Mouse (Mus musculus) intestine, embryonic 16.5 days (tissue): Measurements from ENCODE around the gene Eef2kmt. TPM values are rescaled to one million over a fixed set of nuclear protein-coding genes. Genes with fewer than 3 reads are reported as not detected.

Experiments used
- ATAC-seq: fragments of 200-750 bp; cut with Nextera tagmentation; 2 replicates; pipeline ENCODE4 v1.8.0; 2017; ENCODE audit warnings: moderate TSS enrichment, moderate library complexity
- H3K27ac ChIP-seq: fragments of 300-500 bp; sonication (generic); 2 replicates; pipeline ENCODE4 v1.5.1; 2014; ENCODE audit warnings: mild to moderate bottlenecking, low read length
- H3K27me3 ChIP-seq: fragments of 300-500 bp; sonication (generic); replicated peaks from 2 replicates; pipeline ENCODE4 v1.6.1; 2014; ENCODE audit warnings: low read length, control low read depth, mixed read lengths; ENCODE audit not compliant: control insufficient read depth, insufficient read depth
- H3K36me3 ChIP-seq: fragments of 300-500 bp; sonication (generic); 2 replicates; pipeline ENCODE4 v1.6.1; 2014; ENCODE audit warnings: low read length, control low read depth; ENCODE audit not compliant: control insufficient read depth, insufficient read depth
- H3K4me1 ChIP-seq: fragments of 300-500 bp; sonication (generic); 2 replicates; pipeline ENCODE4 v1.6.1; 2014; ENCODE audit warnings: low read length, control low read depth, mixed read lengths; ENCODE audit not compliant: control insufficient read depth, insufficient read depth
- H3K4me2 ChIP-seq: fragments of 300-500 bp; sonication (generic); 2 replicates; pipeline ENCODE4 v1.6.1; 2014; ENCODE audit warnings: low read depth, low read length, control low read depth
- H3K4me3 ChIP-seq: fragments of 300-500 bp; sonication (generic); 2 replicates; pipeline ENCODE4 v1.5.1; 2014; ENCODE audit warnings: mild to moderate bottlenecking, low read length
- H3K9ac ChIP-seq: fragments of 300-500 bp; sonication (generic); 2 replicates; pipeline ENCODE4 v1.6.1; 2014; ENCODE audit warnings: low read depth, low read length
- H3K9me3 ChIP-seq: fragments of 300-500 bp; sonication (generic); 2 replicates; pipeline ENCODE4 v1.6.1; 2016; ENCODE audit warnings: low read length, control low read depth; ENCODE audit not compliant: control insufficient read depth
- WGBS: fragments of 180-500 bp; shearing (Covaris S2); extraction: QIAGEN DNeasy Blood & Tissue Kit; methylation state at CpG from one replicate; pipeline ENCODE4 v1.1.7; 2014; 5-methylcytosine and 5-hydroxymethylcytosine counted together
- polyA plus RNA-seq: library from polyadenylated mRNA; unstranded; fragments of >200 nt; fragmentation: Nextera tagmentation; extraction: Ambion mirVana; gene quantifications from 2 replicates; pipeline ENCODE4 v1.2.1, GENCODE M21; 2015

Gene Eef2kmt
- polyA plus RNA-seq, 1 experiment from 2014 or later: 39.1 TPM

DNA sequence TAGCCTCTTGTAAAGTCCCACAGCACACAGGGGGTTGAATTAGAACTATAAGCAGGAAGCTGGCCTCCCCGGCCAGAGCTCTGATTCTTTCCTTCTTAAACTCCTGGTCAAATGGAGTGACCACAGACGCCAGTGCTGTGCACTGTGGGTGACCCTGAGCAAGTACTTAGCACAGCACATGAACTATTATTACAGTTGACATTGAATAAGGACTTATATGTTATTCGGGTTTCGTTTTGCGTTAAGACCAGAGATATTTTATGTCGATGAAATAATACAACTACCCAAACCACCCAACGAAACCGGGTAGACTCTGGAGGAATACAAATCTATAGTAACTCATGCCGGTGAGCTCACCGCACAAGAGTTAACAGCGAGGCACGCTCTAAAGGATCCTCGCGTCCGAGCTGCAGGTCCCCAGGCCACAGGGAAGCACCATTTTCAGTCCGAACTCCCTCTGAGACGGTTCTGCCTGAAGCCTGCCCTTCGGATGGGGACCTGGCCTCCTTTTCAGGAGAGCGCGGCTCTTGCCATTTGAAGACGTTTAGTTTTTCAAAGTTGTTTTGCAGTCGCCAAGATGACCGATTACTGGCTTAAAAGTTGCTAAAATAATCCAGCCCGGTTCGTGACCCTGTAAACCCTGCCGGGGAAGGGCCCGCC is 572 bp downstream of the Eef2kmt start:
- H3K27ac ChIP-seq: peak overlapping the region; percentile 79
- H3K27me3 ChIP-seq: no peaks in the 10 kb centered on the region
- 1% methylated on average over 27 of the region's 27 CpGs for WGBS
- ATAC-seq: peak; percentile 29
- H3K4me2 ChIP-seq: peak overlapping the region; percentile 80
- peak overlapping the region; percentile 86 for H3K4me3 ChIP-seq
- no peaks in the 10 kb centered on the region for H3K9me3 ChIP-seq
- H3K36me3 ChIP-seq: no peaks in the 10 kb centered on the region
- H3K4me1 ChIP-seq: peaks cover 14% of the 10 kb centered on the region; the same call in 1 of the 2 replicates
- peak overlapping the region; percentile 81 for H3K9ac ChIP-seq

DNA sequence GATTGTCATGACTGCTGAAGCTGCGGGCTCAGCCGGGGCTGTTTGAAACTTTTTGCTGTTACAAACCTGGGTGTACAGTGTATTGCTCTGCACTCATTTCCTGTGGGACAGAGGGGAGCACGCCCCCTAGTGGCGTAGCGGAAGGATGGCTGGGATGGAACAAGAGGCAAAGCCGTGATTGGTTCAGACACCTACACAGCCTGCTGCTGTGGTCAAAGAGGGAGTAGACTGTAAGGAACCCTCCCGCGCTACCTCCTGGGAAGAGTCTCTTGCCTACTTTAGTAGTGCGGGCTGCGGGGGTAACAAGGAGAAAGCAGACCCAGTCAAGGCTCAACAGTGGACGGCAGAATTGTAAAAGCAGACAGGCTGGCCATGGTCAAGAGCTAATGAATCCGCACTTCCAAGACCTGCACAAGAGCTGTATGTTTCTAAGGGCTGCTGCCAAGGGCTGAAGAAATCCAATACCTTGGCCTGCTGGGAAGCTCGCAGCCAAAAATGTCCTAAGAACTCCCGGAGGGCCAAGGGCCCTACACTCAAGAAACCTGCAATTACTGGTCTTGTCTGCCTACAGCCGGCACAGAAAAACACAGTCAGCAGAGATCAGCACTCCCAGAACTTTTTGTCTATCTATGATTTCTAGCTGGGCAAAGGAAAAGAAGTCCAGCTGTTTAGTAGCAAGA is 1.3 kb downstream of the Eef2kmt start:
- H3K4me3 ChIP-seq: peak overlapping the region; percentile 86
- H3K27ac ChIP-seq: peak overlapping the region; percentile 79
- H3K9ac ChIP-seq: peak overlapping the region; percentile 81
- ATAC-seq: peak; percentile 65
- peak overlapping the region; percentile 80 for H3K4me2 ChIP-seq
- H3K9me3 ChIP-seq: no peaks in the 10 kb centered on the region
- no peaks in the 10 kb centered on the region for H3K36me3 ChIP-seq
- H3K4me1 ChIP-seq: peaks cover 14% of the 10 kb centered on the region; the same call in 1 of the 2 replicates
- no peaks in the 10 kb centered on the region for H3K27me3 ChIP-seq
- 3% methylated on average over 15 of the region's 15 CpGs for whole genome bisulfite sequencing

- no peaks in the 10 kb centered on the region for H3K9me3 ChIP-seq
- no peaks in the 10 kb centered on the region; the same call in 1 of the 2 replicates for H3K36me3 ChIP-seq
- H3K27me3 ChIP-seq: no peaks in the 10 kb centered on the region
- peaks cover 14% of the 10 kb centered on the region; the same call in 1 of the 2 replicates for H3K4me1 ChIP-seq
- no peak for ATAC-seq
- H3K27ac ChIP-seq: no peak overlapping the region
- no peak overlapping the region for H3K4me2 ChIP-seq
- 91% methylated on average over 2 of the region's 2 CpGs for WGBS
- no peak overlapping the region for H3K9ac ChIP-seq
- no peak overlapping the region for H3K4me3 ChIP-seq
Observed at GRCm38 (mm10) chr16:5252260-5252659, 3.5 kb downstream of the Eef2kmt start.

DNA sequence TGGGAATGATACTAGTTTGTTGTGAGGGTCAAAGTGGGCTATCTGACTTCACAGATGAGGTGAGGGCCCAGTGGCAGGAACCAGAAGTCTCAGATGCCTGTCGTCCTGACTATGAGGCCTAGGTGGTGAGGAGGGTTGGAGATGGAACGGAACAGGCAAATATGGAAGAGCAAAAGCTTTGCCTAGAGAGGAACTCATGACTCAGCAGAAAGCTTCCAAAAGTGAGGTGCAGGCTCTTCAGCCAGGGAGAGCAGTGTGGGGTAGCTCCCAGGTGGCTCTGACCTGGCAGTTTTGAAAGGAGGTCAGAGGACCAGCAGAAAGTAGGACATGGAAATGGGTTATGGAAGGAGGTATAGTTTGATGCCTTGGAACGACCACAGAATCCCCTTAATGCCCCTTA is 4.9 kb downstream of the Eef2kmt start:
- H3K9me3 ChIP-seq: no peaks in the 10 kb centered on the region
- H3K4me1 ChIP-seq: peaks cover 14% of the 10 kb centered on the region; the same call in 1 of the 2 replicates
- no peak overlapping the region for H3K9ac ChIP-seq
- no peak overlapping the region for H3K4me2 ChIP-seq
- no peak for ATAC-seq
- no peak overlapping the region for H3K27ac ChIP-seq
- WGBS: 90% methylated on average over 3 of the region's 3 CpGs
- no peaks in the 10 kb centered on the region; the same call in 1 of the 2 replicates for H3K36me3 ChIP-seq
- no peaks in the 10 kb centered on the region for H3K27me3 ChIP-seq
- H3K4me3 ChIP-seq: no peak overlapping the region

DNA sequence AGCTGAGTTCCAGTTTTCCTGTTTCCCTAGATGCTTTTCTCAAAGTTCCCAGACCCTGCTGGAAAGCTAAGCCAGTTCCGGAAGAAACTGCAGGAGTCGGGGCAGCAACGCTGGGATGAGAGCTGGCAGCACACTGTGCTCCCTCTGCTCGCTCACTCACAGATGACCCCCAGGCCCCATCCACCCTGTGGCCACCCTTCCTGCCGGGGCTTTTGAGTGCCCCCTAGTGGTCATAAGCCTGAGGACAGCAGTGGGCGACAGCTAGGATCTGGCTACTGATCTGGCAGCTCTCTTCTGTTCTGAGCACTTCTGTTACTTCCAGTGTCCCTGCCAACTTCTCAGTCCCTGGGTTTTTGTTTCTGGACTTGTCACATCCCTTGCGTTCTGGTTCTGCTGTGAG is 11.4 kb downstream of the Eef2kmt start:
- ATAC-seq: peak; percentile 68; the same call in 1 of the 2 replicates
- H3K36me3 ChIP-seq: peaks cover 9% of the 10 kb centered on the region

DNA sequence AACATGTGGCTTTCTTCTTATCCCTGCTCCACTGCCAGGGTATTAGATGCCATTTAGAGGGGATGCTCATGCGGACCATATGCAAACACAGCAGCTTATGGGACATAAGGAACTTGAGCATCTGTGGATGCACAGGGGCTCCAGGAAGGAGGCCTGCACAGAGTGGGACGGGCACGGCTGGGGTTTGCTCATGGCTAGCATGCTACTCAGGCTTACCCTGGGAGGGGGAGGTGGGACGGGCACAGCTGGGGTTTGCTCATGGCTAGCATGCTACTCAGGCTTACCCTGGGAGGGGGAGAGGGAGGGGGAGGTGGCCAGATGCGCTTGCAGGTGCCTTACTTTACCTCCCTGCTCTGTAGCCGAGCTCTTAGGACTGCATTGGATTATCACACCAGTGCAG is 12.9 kb downstream of the Eef2kmt start:
- Histone ChIP-seq H3K4me2 (no peak overlapping the region), H3K27ac (no peak overlapping the region), H3K27me3 (no peaks in the 10 kb centered on the region), H3K4me1 (no peaks in the 10 kb centered on the region), H3K4me3 (no peak overlapping the region), H3K36me3 (peaks cover 9% of the 10 kb centered on the region), H3K9ac (no peak overlapping the region), H3K9me3 (no peaks in the 10 kb centered on the region)
- WGBS: 90% methylated on average over 6 of the region's 6 CpGs
- no peak for ATAC-seq

More for the DNA sequence above, 11.4 kb downstream of the Eef2kmt start:
- 38% methylated on average over 7 of the region's 7 CpGs for WGBS
- Histone ChIP-seq H3K9me3 (no peaks in the 10 kb centered on the region), H3K27ac (no peak overlapping the region), H3K4me3 (no peak overlapping the region), H3K4me2 (no peak overlapping the region), H3K27me3 (no peaks in the 10 kb centered on the region), H3K4me1 (no peaks in the 10 kb centered on the region), H3K9ac (no peak overlapping the region)

GRCm38 (mm10) chr16:5242355-5242754 is 13.4 kb downstream of the Eef2kmt start:
- peaks cover 9% of the 10 kb centered on the region for H3K36me3 ChIP-seq
- no peak overlapping the region for H3K4me2 ChIP-seq
- H3K9ac ChIP-seq: no peak overlapping the region
- 96% methylated on average over 4 of the region's 4 CpGs for WGBS
- no peak overlapping the region for H3K27ac ChIP-seq
- no peak for ATAC-seq
- H3K4me3 ChIP-seq: no peak overlapping the region
- no peaks in the 10 kb centered on the region for H3K9me3 ChIP-seq
- H3K27me3 ChIP-seq: no peaks in the 10 kb centered on the region
- H3K4me1 ChIP-seq: no peaks in the 10 kb centered on the region

DNA sequence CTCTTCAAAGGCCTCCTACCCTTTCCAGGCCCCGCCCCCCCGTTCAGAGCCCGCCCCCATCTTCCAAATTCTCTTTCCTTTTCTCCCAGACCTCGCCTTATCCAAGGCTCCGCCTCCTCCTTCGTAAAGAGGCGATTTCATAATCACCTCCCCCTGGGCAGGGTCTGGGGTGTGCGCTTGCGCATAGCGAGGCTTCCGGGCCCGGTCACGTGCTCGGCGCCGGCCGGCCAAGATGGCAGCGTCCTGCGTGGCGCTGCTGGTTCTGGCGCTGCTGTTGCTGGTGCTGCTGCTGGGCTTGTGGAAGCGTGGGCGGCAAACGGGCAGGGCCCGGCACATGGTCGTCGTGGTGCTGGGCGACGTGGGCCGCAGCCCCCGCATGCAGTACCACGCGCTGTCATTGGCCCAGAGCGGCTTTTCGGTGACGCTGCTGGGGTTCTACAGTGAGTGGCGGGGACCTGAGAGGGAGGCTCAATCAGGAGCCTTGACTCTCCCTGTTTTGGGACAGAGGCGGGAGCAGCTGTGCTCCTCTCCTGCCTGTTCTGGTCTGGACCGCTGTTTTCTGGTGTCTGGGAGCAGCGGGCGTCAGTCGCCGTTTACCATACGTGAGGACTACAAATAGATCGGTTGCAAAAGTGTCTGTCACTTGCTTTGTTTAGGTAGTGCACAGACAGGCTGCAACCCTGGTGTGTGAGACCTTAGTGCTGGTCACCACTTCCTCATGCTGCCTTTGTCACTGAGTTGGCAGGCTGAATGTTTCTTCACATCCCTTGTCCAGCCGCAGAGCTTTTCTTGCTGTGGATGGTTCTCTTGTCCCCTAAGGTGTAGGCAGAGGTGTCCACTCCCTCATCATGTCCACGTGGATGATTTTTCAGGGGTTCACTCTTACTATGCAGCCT is 22.1 kb downstream of the Eef2kmt start, which contains the start of gene Alg1:
Gene Alg1 (plus strand): TSS at position 204 of the 896 bp plus-strand sequence.
- Histone ChIP-seq H3K4me1 (peaks cover 13% of the 10 kb centered on the region), H3K9ac (peak within 1 kb of the TSS; percentile 86), H3K27ac (no peak within 1 kb of the TSS; the same call in 1 of the 2 replicates), H3K27me3 (no peaks in the 10 kb centered on the region), H3K4me2 (peak within 1 kb of the TSS; percentile 81), H3K36me3 (no peaks in the 10 kb centered on the region), H3K9me3 (no peaks in the 10 kb centered on the region), H3K4me3 (peak within 1 kb of the TSS; percentile 93)
- 1% methylated on average over 47 of the region's 47 CpGs for WGBS
- peak; percentile 97 for ATAC-seq

DNA sequence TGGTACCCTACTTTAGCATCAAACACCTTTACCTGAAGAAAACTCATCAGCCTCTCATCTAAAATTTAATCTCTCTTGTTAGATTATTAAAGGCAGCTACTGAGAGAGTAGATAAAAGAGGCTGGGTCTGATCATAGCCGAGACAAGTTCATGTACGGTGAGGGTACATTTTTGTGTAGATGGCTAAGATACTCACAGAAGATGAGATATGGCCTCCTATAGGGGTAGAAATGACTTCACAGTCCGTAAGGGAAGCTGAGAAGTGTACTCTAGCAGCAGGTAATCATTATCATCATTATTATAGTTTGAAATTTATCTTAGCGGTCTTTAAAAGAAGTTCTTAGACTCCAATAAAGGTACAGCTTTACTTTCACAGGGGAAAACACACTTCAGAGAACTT is 22.8 kb downstream of the Eef2kmt start:
- no peaks in the 10 kb centered on the region for H3K9me3 ChIP-seq
- no peaks in the 10 kb centered on the region for H3K27me3 ChIP-seq
- H3K36me3 ChIP-seq: no peaks in the 10 kb centered on the region
- 66% methylated on average over 4 of the region's 4 CpGs for WGBS
- no peak overlapping the region for H3K9ac ChIP-seq
- peak overlapping the region; percentile 93 for H3K4me3 ChIP-seq
- H3K4me2 ChIP-seq: peak overlapping the region; percentile 81; the same call in 1 of the 2 replicates
- no peak overlapping the region for H3K27ac ChIP-seq
- H3K4me1 ChIP-seq: peaks cover 13% of the 10 kb centered on the region
- peak; percentile 43; the same call in 1 of the 2 replicates for ATAC-seq
